Mouse (Mus musculus): Measurements from ENCODE around the gene Vav1.

- no peak for TF ChIP-seq CTCF (IDR thresholded peaks at IDR 0.05; ENCODE audit: insufficient read depth, low read length)
- no peak for TF ChIP-seq POLR2A (IDR thresholded peaks at IDR 0.05; ENCODE audit: borderline replicate concordance, extremely low read depth, low read depth, low read length)
Measured at GRCm38 (mm10) chr17:57307074-57307473, 28.2 kb downstream of the Vav1 start.
